Mouse (Mus musculus) kidney, adult 2 months (tissue): ENCODE data around the gene Ephx1. TPM values are rescaled to one million over a fixed set of nuclear protein-coding genes. Genes with fewer than 3 reads are reported as not detected.

Experiments used
- DNase-seq: peaks from one replicate; pipeline ENCODE4 v3.0.0; 2021
- H3K27ac ChIP-seq: fragments of 200-500 bp; 2 replicates; pipeline ENCODE4 v1.5.1; 2012; ENCODE audit warnings: low read depth, low read length, control low read depth, inconsistent platforms; ENCODE audit not compliant: insufficient read depth
- H3K27me3 ChIP-seq: fragments of 200-500 bp; replicated peaks from 2 replicates; pipeline ENCODE4 v1.6.1; 2012; ENCODE audit warnings: mild to moderate bottlenecking, moderate library complexity, low read length, inconsistent platforms; ENCODE audit not compliant: control insufficient read depth, insufficient read depth
- H3K36me3 ChIP-seq: fragments of 200-500 bp; 2 replicates; pipeline ENCODE4 v1.6.1; 2012; ENCODE audit warnings: mild to moderate bottlenecking, moderate library complexity, low read length, inconsistent platforms; ENCODE audit not compliant: control insufficient read depth, insufficient read depth
- H3K4me1 ChIP-seq: fragments of 200-500 bp; 2 replicates; pipeline ENCODE4 v1.6.1; 2011; ENCODE audit warnings: low read length; ENCODE audit not compliant: control insufficient read depth, insufficient read depth
- H3K4me3 ChIP-seq: fragments of 200-500 bp; 2 replicates; pipeline ENCODE4 v1.5.1; 2011; ENCODE audit warnings: mild to moderate bottlenecking, low read depth, low read length, control low read depth; ENCODE audit not compliant: insufficient read depth
- CTCF ChIP-seq: fragments of 200-500 bp; conservative IDR thresholded peaks from 2 replicates; pipeline ENCODE4 v1.5.1; 2011; ENCODE audit warnings: low read depth, mild to moderate bottlenecking, control low read depth, low read length, moderate library complexity, mixed read lengths; ENCODE audit not compliant: insufficient read depth, insufficient read length
- POLR2A ChIP-seq: fragments of 200-500 bp; IDR thresholded peaks from one replicate; pipeline ENCODE4 v1.6.1; 2011; ENCODE audit warnings: low read depth, low read length, control low read depth
- WGBS: fragments of 180-500 bp; shearing (Covaris S2); methylation state at CpG from one replicate; pipeline ENCODE4 v1.1.7; 2018; 5-methylcytosine and 5-hydroxymethylcytosine counted together
- polyA plus RNA-seq: library from polyadenylated mRNA; depleted of rRNA; stranded (reverse); fragments of >200 nt; gene quantifications from 2 replicates; pipeline ENCODE4 v1.2.3, GENCODE M21; 2012

Ephx1 gene
- polyA plus RNA-seq, 1 experiment, result 69.9 TPM

DNA sequence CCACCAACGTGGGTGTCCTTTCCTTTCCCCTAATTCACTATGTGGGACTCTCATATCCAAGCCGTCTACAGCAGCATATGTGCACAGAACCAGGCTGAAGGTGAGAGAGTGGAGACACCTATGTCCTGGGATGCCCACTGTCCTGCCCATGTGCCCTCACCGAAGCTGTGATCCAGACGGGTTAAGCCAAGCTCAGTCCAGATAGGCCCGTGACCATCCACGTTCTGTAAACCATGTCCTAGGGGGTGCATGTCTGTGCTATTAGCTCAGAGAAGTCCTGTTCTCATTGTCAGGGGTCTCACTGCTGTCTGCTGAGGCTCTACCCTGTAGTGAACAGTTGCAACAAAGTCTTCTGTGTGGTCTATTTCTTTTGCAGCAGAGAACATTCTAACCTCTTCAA is 12.9 kb downstream of the Ephx1 start:
- Histone ChIP-seq H3K4me3 (no peak overlapping the region), H3K36me3 (no peaks in the 10 kb centered on the region), H3K4me1 (peaks cover 13% of the 10 kb centered on the region), H3K27ac (no peak overlapping the region), H3K27me3 (no peaks in the 10 kb centered on the region)
- 92% methylated on average over 6 of the region's 6 CpGs for WGBS
- TF ChIP-seq POLR2A (no peak), CTCF (no peak)
- no peak for DNase-seq

DNA sequence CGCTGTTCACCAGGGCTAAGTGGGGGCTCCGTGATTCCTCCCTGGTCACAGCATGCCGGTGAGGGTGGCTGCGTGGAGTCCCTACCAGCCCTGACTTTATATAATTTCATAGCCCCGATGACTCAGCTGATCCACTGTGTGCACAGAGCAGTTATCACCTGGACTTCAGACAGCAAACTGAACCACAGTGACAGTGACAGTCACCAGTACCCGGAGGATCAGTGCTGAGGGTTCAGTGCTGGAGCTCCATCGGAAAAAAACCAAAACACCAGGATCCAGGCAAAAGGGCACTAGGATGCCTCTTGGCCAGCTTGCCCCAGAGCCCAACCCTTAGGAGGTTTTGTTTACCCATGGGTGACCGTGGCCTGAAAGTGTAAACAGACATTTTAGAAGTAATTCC is 15.4 kb downstream of the Ephx1 start:
- DNase-seq, result no peak
- Histone ChIP-seq H3K4me1 (peaks cover 13% of the 10 kb centered on the region), H3K4me3 (no peak overlapping the region), H3K27ac (no peak overlapping the region; the same call in 1 of the 2 replicates), H3K27me3 (no peaks in the 10 kb centered on the region), H3K36me3 (no peaks in the 10 kb centered on the region)
- WGBS, result 81% methylated on average over 8 of the region's 8 CpGs
- TF ChIP-seq POLR2A, result no peak
- TF ChIP-seq CTCF, result no peak

DNA sequence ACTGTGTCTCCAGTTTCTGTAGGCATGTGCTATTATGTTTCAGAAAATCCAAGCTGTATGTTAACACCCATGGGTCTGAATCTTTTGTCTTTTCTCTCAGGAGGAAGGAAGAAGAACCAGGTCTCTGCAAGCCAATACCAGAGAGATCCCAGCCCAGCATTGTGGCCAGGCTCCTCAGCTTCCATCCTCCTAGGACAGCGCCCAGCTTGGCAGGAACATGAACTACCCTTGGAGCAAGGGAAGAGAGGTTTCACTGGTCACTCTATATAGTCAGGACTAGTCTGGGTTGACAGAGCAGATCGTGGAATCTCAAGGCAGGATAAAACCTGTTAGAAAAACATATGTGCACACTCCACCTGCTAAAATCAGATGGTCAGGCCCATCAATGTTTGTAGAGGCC is 16.9 kb downstream of the Ephx1 start:
- 81% methylated on average over 2 of the region's 2 CpGs for WGBS
- Histone ChIP-seq H3K4me3 (no peak overlapping the region), H3K27me3 (no peaks in the 10 kb centered on the region), H3K4me1 (peaks cover 4% of the 10 kb centered on the region; the same call in 1 of the 2 replicates), H3K27ac (no peak overlapping the region), H3K36me3 (no peaks in the 10 kb centered on the region)
- no peak for DNase-seq
- no peak for TF ChIP-seq CTCF
- TF ChIP-seq POLR2A, result no peak

DNA sequence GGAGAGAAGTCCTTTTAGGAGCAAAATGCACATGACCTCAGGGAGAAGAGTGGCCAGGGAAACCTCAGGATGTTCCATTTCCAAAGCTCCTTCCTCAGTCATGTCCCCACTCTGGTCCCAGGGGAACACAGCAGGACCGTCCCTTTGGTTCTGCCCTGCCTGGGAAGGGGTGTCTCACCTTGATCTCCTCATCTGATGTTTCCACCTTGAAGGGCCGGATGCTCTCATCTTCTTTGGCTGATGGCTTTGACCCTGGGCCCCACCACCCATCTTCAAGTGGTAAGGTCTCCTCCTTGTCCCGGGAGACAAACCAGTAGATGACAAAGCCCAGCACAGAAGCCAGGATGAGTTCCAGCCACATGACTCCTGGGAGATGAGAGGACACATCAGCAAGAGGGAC is 19.1 kb downstream of the Ephx1 start:
- no peaks in the 10 kb centered on the region for H3K27me3 ChIP-seq
- no peaks in the 10 kb centered on the region for H3K36me3 ChIP-seq
- no peak for DNase-seq
- 88% methylated on average over 3 of the region's 3 CpGs for WGBS
- H3K27ac ChIP-seq, result no peak overlapping the region
- TF ChIP-seq CTCF (no peak), POLR2A (no peak)
- H3K4me1 ChIP-seq, result peaks cover 4% of the 10 kb centered on the region; the same call in 1 of the 2 replicates
- H3K4me3 ChIP-seq, result no peak overlapping the region

DNA sequence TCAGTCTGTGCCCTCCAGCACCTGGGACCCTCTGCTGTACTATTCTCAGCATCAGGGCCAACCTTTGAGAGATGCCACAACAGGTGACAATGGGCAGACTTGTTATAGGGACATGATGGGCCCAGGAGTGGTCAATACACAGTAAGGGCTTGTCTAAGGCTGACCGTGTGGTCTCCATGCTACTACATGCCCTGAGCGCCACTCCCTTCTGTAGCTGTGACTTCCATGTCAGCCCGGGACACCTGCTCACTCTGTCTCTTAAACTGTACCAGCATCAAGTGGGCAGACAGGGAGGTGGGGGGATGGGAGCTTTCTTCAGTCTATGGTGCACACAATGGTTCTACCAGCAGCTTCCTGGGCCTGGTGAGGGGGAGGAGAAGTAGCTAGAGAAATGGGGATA is 19.5 kb downstream of the Ephx1 start:
- peaks cover 4% of the 10 kb centered on the region; the same call in 1 of the 2 replicates for H3K4me1 ChIP-seq
- no peak for DNase-seq
- 93% methylated on average over 3 of the region's 3 CpGs for WGBS
- TF ChIP-seq CTCF (no peak), POLR2A (no peak)
- no peaks in the 10 kb centered on the region for H3K27me3 ChIP-seq
- H3K4me3 ChIP-seq, result no peak overlapping the region
- no peaks in the 10 kb centered on the region for H3K36me3 ChIP-seq
- H3K27ac ChIP-seq, result no peak overlapping the region

DNA sequence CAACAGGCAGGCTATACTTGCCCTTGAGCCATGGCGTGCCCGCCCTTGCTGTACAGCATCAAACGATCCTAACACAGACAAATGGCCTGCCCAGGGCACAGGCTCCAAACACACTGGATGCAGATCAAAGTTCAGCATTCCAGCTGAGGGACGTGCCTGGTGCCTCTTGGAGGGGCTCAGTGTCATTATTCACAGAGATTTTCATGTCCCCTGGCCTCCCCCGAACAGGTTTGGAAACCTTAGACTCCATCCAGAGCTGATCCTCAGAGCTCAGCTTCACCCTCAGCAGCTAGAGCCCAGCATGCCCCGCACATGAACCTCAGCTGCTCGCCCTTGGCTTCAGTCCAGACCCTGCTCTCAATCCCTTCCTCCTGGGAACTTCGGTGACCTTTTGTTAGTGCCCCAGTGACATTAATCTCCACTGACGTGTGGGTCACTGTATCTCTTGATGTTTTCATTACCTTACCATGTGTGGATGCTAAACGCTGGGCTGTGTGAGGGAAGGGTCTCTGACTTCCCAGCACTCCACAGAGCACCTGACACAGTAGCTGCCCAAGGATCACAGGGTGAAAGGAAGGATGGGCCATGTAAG is 20.1 kb downstream of the Ephx1 start:
- Histone ChIP-seq H3K36me3 (no peaks in the 10 kb centered on the region), H3K4me3 (no peak overlapping the region), H3K4me1 (peaks cover 4% of the 10 kb centered on the region; the same call in 1 of the 2 replicates), H3K27ac (no peak overlapping the region), H3K27me3 (no peaks in the 10 kb centered on the region)
- TF ChIP-seq CTCF (no peak), POLR2A (no peak)
- DNase-seq, result peak; percentile 62
- 16% methylated on average over 10 of the region's 10 CpGs for WGBS

DNA sequence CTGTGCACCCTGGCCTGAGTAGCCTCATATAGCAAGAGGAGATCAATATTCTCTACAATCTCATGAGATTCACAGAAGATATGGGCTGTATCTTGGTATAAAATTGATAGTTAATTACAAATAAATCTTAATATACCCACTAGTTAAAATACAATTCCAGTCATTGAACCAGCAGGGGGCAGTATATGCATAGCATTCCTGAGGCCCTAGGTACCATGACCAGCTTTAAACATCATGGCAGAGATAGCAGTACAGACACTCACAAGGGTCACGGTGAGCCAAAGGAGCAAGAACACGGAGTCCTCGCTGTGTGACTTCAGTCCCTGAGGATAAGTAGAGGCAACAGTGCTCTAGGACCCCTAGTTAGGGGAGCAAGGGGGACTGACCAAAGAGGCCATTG is 28.6 kb downstream of the Ephx1 start:
- TF ChIP-seq POLR2A, result no peak
- TF ChIP-seq CTCF, result peak; percentile 47
- H3K27ac ChIP-seq, result no peak overlapping the region
- H3K4me1 ChIP-seq, result no peaks in the 10 kb centered on the region
- no peaks in the 10 kb centered on the region for H3K27me3 ChIP-seq
- no peak overlapping the region for H3K4me3 ChIP-seq
- no peaks in the 10 kb centered on the region for H3K36me3 ChIP-seq
- peak; percentile 74 for DNase-seq
- 50% methylated on average over 3 of the region's 3 CpGs for WGBS

DNA sequence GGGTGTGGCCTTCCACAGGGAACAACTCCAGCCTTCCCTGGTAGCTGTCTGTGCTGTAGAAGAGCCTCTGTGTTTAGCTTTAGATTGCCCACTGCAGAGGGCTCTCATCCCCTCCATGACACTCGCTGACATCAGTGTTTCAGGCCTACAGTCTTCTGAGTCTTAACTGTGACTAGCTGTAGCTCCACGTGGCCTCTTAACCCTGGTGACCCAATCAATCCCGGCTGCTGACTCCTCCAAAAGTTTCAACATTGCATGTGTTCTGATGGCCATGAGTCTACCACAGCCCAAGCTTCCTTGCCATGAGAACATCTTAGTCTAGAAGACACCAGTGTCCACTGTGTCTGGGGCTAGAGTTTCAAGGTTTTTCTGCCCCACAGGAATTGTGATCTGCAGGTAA is 30.0 kb downstream of the Ephx1 start:
- DNase-seq, result no peak
- Histone ChIP-seq H3K36me3 (no peaks in the 10 kb centered on the region), H3K4me3 (no peak overlapping the region), H3K27me3 (no peaks in the 10 kb centered on the region), H3K27ac (no peak overlapping the region), H3K4me1 (no peaks in the 10 kb centered on the region)
- TF ChIP-seq POLR2A (no peak), CTCF (no peak)
- WGBS, result 63% methylated on average over 3 of the region's 3 CpGs
